Mouse (Mus musculus): ENCODE results near the gene Cd40.

DNA sequence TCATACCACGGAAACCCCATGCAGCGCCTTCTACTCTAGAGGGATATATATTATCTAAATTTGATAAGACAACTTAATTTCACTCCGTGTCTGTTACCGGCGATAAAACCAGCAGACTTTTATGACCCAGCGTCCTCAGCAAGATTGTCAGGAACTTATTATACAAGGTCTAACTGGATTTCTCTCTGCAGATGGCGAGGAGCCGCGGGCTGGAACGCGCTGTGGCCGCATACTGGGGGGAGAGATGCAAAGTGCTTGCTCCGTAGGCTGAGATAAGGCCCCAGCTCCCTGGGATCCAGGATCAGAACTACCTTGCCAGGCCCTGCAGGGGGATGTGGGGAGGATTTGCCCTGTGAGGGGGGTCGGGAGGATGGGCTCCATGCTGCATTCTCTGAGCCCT lies 34.0 kb downstream of the Cd40 start:
- TF ChIP-seq CTCF (IDR thresholded peaks at IDR 0.05; ENCODE audit: low read depth) (no peak), EP300 (IDR thresholded peaks at IDR 0.05; ENCODE audit: low read depth) (no peak)
